Comparison of ENCODE assay signal across 8 mouse cellular contexts in the genomic region with DNA sequence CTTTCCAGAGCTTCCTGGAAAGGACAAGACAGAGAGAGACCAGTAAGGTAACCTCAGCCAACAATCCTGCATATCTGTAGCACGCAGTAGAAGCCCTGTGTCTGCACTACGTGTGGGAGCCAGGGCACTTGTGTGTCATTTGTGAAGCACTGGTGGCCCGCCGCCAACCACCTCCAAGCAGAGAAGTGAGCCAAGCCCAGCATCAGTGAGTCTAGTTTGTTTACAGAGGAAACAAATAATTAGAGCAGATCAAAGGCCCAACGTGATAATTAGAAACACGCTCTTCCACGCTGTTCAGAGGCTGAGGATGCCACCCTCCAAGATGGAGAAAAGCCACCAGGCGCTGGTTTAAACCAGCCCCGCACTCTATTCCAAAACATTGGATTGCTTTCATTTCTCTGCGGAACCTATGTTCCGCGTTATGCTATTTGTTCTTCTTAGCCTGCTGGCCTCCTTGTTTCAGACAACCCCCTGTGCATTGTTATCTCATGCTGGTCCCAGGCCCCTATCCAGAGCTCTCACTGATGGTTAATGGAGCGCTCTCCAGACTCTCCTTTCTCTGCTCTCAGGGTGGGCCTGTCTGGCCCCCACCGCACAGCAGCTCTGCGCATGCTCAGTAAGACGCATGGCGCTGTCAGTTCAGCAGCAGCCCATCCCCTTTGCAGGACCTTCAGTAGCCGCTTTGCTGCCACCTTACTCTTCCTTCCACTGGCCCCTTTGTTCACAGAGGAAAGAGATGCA.
DNase-seq lines count a peak whose midpoint lies in the region; ATAC-seq lines count a peak whose summit lies in the region.

No protein-coding gene starts in this region.

- DNase-seq in layer of hippocampus, adult 11-12 months (ENCODE audit: low spot score), result peak; percentile 50
- DNase-seq in layer of hippocampus, adult 9-10 months (ENCODE audit: low spot score), result no peak
- DNase-seq in cerebellum, adult 18-20 months, result peak; percentile 77 to 81
- peak; percentile 60 for DNase-seq in right cerebral cortex, postnatal 4 days

- 0 out of 2 replicates have a peak overlapping the region, but pooled peaks have one; percentile 8 for H3K9ac ChIP-seq in forebrain, embryonic 15.5 days (replicated peaks)
- H3K9ac ChIP-seq in hindbrain, embryonic 16.5 days (ENCODE audit: low read depth, low read length), result no peak overlapping the region; the same call in 1 of the 2 replicates
- H3K9ac ChIP-seq in lung, embryonic 15.5 days, result 0 out of 2 replicates have a peak overlapping the region, but pooled peaks have one; percentile 3

- WGBS in forebrain, embryonic 15.5 days, result 34% methylated on average over 18 of the region's 18 CpGs
- whole genome bisulfite sequencing in hindbrain, embryonic 16.5 days, result 44% methylated on average over 18 of the region's 18 CpGs
- 38% methylated on average over 18 of the region's 18 CpGs for WGBS in lung, embryonic 15.5 days

- peak overlapping the region; percentile 31 for H3K4me2 ChIP-seq in forebrain, embryonic 15.5 days (replicated peaks)
- peak overlapping the region; percentile 12 for H3K4me2 ChIP-seq in hindbrain, embryonic 16.5 days (ENCODE audit: low read length)
- peak overlapping the region; percentile 43 for H3K4me2 ChIP-seq in lung, embryonic 15.5 days

- no peaks in the 10 kb centered on the region for H3K9me3 ChIP-seq in forebrain, embryonic 15.5 days
- H3K9me3 ChIP-seq in hindbrain, embryonic 16.5 days (ENCODE audit: control insufficient read depth, low read length), result no peaks in the 10 kb centered on the region
- no peaks in the 10 kb centered on the region for H3K9me3 ChIP-seq in lung, embryonic 15.5 days

- H3K4me1 ChIP-seq in forebrain, embryonic 15.5 days, result peaks cover 9% of the 10 kb centered on the region
- peaks cover 4% of the 10 kb centered on the region; the same call in 1 of the 2 replicates for H3K4me1 ChIP-seq in hindbrain, embryonic 16.5 days (ENCODE audit: control insufficient read depth, insufficient read depth, low read depth, low read length)
- H3K4me1 ChIP-seq in lung, embryonic 15.5 days, result peaks cover 5% of the 10 kb centered on the region; the same call in 1 of the 2 replicates

- H3K27ac ChIP-seq in forebrain, embryonic 15.5 days (replicated peaks), result peak overlapping the region; percentile 61
- H3K27ac ChIP-seq in hindbrain, embryonic 16.5 days (ENCODE audit: low read depth, low read length), result peak overlapping the region; percentile 48; the same call in 1 of the 2 replicates
- 0 out of 2 replicates have a peak overlapping the region, but pooled peaks have one; percentile 0 for H3K27ac ChIP-seq in lung, embryonic 15.5 days

- peak; percentile 76 for ATAC-seq in forebrain, embryonic 15.5 days (replicated peaks)
- ATAC-seq in hindbrain, embryonic 16.5 days, result peak; percentile 87
- ATAC-seq in lung, embryonic 15.5 days (ENCODE audit: borderline replicate concordance, extremely low read depth, low FRiP score, low TSS enrichment), result peak; percentile 47; the same call in 1 of the 2 replicates
- no peak for ATAC-seq in monocyte, adult 5-6 weeks (replicated peaks; ENCODE audit: insufficient number of reproducible peaks, low FRiP score, low TSS enrichment, poor library complexity, severe bottlenecking)

- H3K36me3 ChIP-seq in forebrain, embryonic 15.5 days, result no peaks in the 10 kb centered on the region
- no peaks in the 10 kb centered on the region for H3K36me3 ChIP-seq in hindbrain, embryonic 16.5 days (ENCODE audit: control insufficient read depth, insufficient read depth, low read length)
- H3K36me3 ChIP-seq in lung, embryonic 15.5 days, result no peaks in the 10 kb centered on the region

- H3K4me3 ChIP-seq in forebrain, embryonic 15.5 days, result peak overlapping the region; percentile 19; the same call in 1 of the 2 replicates
- 0 out of 2 replicates have a peak overlapping the region, but pooled peaks have one; percentile 2 for H3K4me3 ChIP-seq in hindbrain, embryonic 16.5 days (ENCODE audit: low read length)
- peak overlapping the region; percentile 24 for H3K4me3 ChIP-seq in lung, embryonic 15.5 days

- no peaks in the 10 kb centered on the region; the same call in 1 of the 2 replicates for H3K27me3 ChIP-seq in forebrain, embryonic 15.5 days
- H3K27me3 ChIP-seq in hindbrain, embryonic 16.5 days (replicated peaks; ENCODE audit: control insufficient read depth, insufficient read depth, low read length), result no peaks in the 10 kb centered on the region
- no peaks in the 10 kb centered on the region for H3K27me3 ChIP-seq in lung, embryonic 15.5 days

Comparison
In these comparisons a context has a peak if more than half of its experiments do, and no peak if none do; other contexts are left out.
1. H3K27ac ChIP-seq: peak in every context shown above with its lines; median percentile 61 in forebrain, embryonic 15.5 days; 48 in hindbrain, embryonic 16.5 days; 0 in lung, embryonic 15.5 days.